ENCODE assay signal across 8 mouse cellular contexts in genomic region chr14:103345858-103346728, GRCm38 (mm10). TPM values are rescaled to one million over a fixed set of nuclear protein-coding genes. Genes with fewer than 3 reads are reported as not detected.
DNase-seq lines count a peak whose midpoint lies in the region; ATAC-seq and TF ChIP-seq lines count a peak whose summit lies in the region.

No protein-coding gene starts in this region.

- peak; percentile 61 for ATAC-seq in heart, embryonic 14.5 days (ENCODE audit: insufficient number of reproducible peaks, insufficient read depth, low FRiP score, low read depth)
- peak; percentile 67 for ATAC-seq in lung, embryonic 14.5 days (ENCODE audit: insufficient read depth)
- ATAC-seq in neutrophil, adult 5-6 weeks (ENCODE audit: extremely low read depth, insufficient number of reproducible peaks, low FRiP score, poor library complexity, severe bottlenecking): peak; percentile 18; the same call in 1 of the 2 replicates

- in situ Hi-C loops in CH12.LX (cut with MboI; ENCODE audit: low pct_ligation_motif_present, low pct_unique_long_range_greater_than_20kb, low sequenced_read_pairs): no loop called here

- no peak for TF ChIP-seq EP300 in CH12.LX (IDR thresholded peaks at IDR 0.05; ENCODE audit: low read length)

- peak overlapping the region; percentile 75 for H3K9ac ChIP-seq in CH12.LX (ENCODE audit: insufficient read depth, low read depth)
- peak overlapping the region; percentile 85 for H3K9ac ChIP-seq in heart, embryonic 14.5 days (ENCODE audit: low read length)
- peak overlapping the region; percentile 75 for H3K9ac ChIP-seq in lung, embryonic 14.5 days

- TF ChIP-seq CTCF in CH12.LX (conservative IDR thresholded peaks at IDR 0.05 in 1 of 2, IDR thresholded peaks at IDR 0.05 in 1 of 2; ENCODE audit: low read depth in 2 of 2, low read length in 2 of 2): no peak
- no peak for TF ChIP-seq CTCF in embryonic fibroblast, embryonic 13.5 days (IDR thresholded peaks at IDR 0.05; ENCODE audit: borderline replicate concordance, insufficient read depth, low read length)
- TF ChIP-seq CTCF in lung, embryonic 14.5 days (IDR thresholded peaks at IDR 0.05; ENCODE audit: low read depth): 0 out of 2 replicates have a peak, but pooled peaks have one; percentile 46

- peak; percentile 51 for DNase-seq in CH12.LX (ENCODE audit: extremely low read depth)
- DNase-seq in adrenal gland, postnatal 10 days: peak; percentile 69
- DNase-seq in layer of hippocampus, adult 8-10 months (ENCODE audit: low spot score in 2 of 2): peak; percentile 48 to 50
- DNase-seq in lung, embryonic 14.5 days: peak; percentile 34
- DNase-seq in Muller cell, postnatal 12 days (ENCODE audit: inconsistent ontology term): no peak

- no peak for TF ChIP-seq POLR2A in CH12.LX (IDR thresholded peaks at IDR 0.05; ENCODE audit: low read depth, low read length)
- TF ChIP-seq POLR2A in embryonic fibroblast, embryonic 13.5 days (IDR thresholded peaks at IDR 0.05; ENCODE audit: low read depth, low read length): no peak

- dilution Hi-C loops in CH12.LX (cut with MboI; ENCODE audit: extremely low pct_ligation_motif_present, extremely low pct_unique_long_range_greater_than_20kb, low sequenced_read_pairs): no loop called here

- WGBS in heart, embryonic 14.5 days: 1% methylated on average over 43 of the region's 83 CpGs
- under 1% methylated on average over 59 of the region's 83 CpGs for WGBS in lung, embryonic 14.5 days

- no peaks in the 10 kb centered on the region for H3K36me3 ChIP-seq in CH12.LX (replicated peaks in 1 of 2; ENCODE audit: control insufficient read depth in 1 of 2, insufficient read depth in 1 of 2, low read length in 1 of 2)
- H3K36me3 ChIP-seq in heart, embryonic 14.5 days (ENCODE audit: control insufficient read depth, insufficient read depth, low read length): no peaks in the 10 kb centered on the region
- H3K36me3 ChIP-seq in lung, embryonic 14.5 days (ENCODE audit: insufficient read depth): no peaks in the 10 kb centered on the region

- H3K27ac ChIP-seq in CH12.LX (ENCODE audit: insufficient read depth, low read depth): peak overlapping the region; percentile 74
- peak overlapping the region; percentile 48; the same call in 1 of the 2 replicates for H3K27ac ChIP-seq in embryonic fibroblast, embryonic 13.5 days (ENCODE audit: insufficient read depth, low read length)
- peak overlapping the region; percentile 75 to 92 for H3K27ac ChIP-seq in heart, embryonic 14.5 days (replicated peaks in 1 of 2; ENCODE audit: control insufficient read depth in 1 of 2, insufficient read depth in 1 of 2, low read depth in 2 of 2, low read length in 2 of 2)
- peak overlapping the region; percentile 86 for H3K27ac ChIP-seq in lung, embryonic 14.5 days (ENCODE audit: low read depth)

- H3K4me2 ChIP-seq in CH12.LX (ENCODE audit: insufficient read depth, low read depth, poor library complexity, severe bottlenecking): peak overlapping the region; percentile 95
- H3K4me2 ChIP-seq in heart, embryonic 14.5 days (ENCODE audit: low read length): peak overlapping the region; percentile 89
- peak overlapping the region; percentile 83 for H3K4me2 ChIP-seq in lung, embryonic 14.5 days

- H3K4me3 ChIP-seq in CH12.LX (replicated peaks in 1 of 3; ENCODE audit: low read depth in 2 of 3, low read length in 2 of 3, poor library complexity in 1 of 3): peak overlapping the region; percentile 78 to 98 (median 87)
- H3K4me3 ChIP-seq in embryonic fibroblast, embryonic 13.5 days (ENCODE audit: insufficient read depth, low read length): peak overlapping the region; percentile 74
- peak overlapping the region; percentile 44 to 90 for H3K4me3 ChIP-seq in heart, embryonic 14.5 days (ENCODE audit: control insufficient read depth in 1 of 2, insufficient read depth in 1 of 2, low read depth in 1 of 2, low read length in 2 of 2)
- peak overlapping the region; percentile 73 for H3K4me3 ChIP-seq in lung, embryonic 14.5 days (ENCODE audit: low read depth, low read length)

- no peaks in the 10 kb centered on the region for H3K9me3 ChIP-seq in CH12.LX (replicated peaks; ENCODE audit: low read length)
- no peaks in the 10 kb centered on the region for H3K9me3 ChIP-seq in heart, embryonic 14.5 days (ENCODE audit: control insufficient read depth, low read length)
- no peaks in the 10 kb centered on the region for H3K9me3 ChIP-seq in lung, embryonic 14.5 days (ENCODE audit: low read depth, low read length)

- peaks cover 41% of the 10 kb centered on the region for H3K79me2 ChIP-seq in CH12.LX (replicated peaks; ENCODE audit: control insufficient read depth, extremely low read depth, insufficient read depth, poor library complexity, severe bottlenecking)

- TF ChIP-seq RAD21 in CH12.LX (IDR thresholded peaks at IDR 0.05; ENCODE audit: low read depth, low read length): no peak

- H3K27me3 ChIP-seq in CH12.LX (replicated peaks): no peaks in the 10 kb centered on the region
- H3K27me3 ChIP-seq in heart, embryonic 14.5 days (ENCODE audit: control insufficient read depth, insufficient read depth, low read length): no peaks in the 10 kb centered on the region
- no peaks in the 10 kb centered on the region for H3K27me3 ChIP-seq in lung, embryonic 14.5 days (ENCODE audit: insufficient read depth, low read length)

- peaks cover 15 to 54% of the 10 kb centered on the region in 2 experiments for H3K4me1 ChIP-seq in CH12.LX (ENCODE audit: control insufficient read depth in 1 of 2, insufficient read depth in 2 of 2)
- H3K4me1 ChIP-seq in embryonic fibroblast, embryonic 13.5 days (ENCODE audit: control insufficient read depth, insufficient read depth, low read length): no peaks in the 10 kb centered on the region
- peaks cover 0 to 19% of the 10 kb centered on the region in 2 experiments; a peak in 2 of 4 replicates for H3K4me1 ChIP-seq in heart, embryonic 14.5 days (ENCODE audit: control insufficient read depth in 2 of 2, insufficient read depth in 2 of 2, low read length in 2 of 2)
- H3K4me1 ChIP-seq in lung, embryonic 14.5 days (ENCODE audit: insufficient read depth): peaks cover 6% of the 10 kb centered on the region; the same call in 1 of the 2 replicates

TF ChIP-seq in CH12.LX, 34 proteins besides CTCF, POLR2A, EP300 and RAD21:
- peak; percentile 39; the same call in 1 of the 2 replicates for TF ChIP-seq MAX (IDR thresholded peaks at IDR 0.05; ENCODE audit: low read length)
- peak; percentile 69 for TF ChIP-seq BHLHE40 (IDR thresholded peaks at IDR 0.05; ENCODE audit: low read depth, low read length)
- TF ChIP-seq MXI1 (IDR thresholded peaks at IDR 0.05; ENCODE audit: low read depth, low read length): peak; percentile 67
- TF ChIP-seq MYC (IDR thresholded peaks at IDR 0.05; ENCODE audit: low read depth, low read length): peak; percentile 57; the same call in 1 of the 2 replicates
- TF ChIP-seq HCFC1 (IDR thresholded peaks at IDR 0.05; ENCODE audit: low read depth, low read length): no peak
- TF ChIP-seq UBTF (IDR thresholded peaks at IDR 0.05; ENCODE audit: low read depth, low read length): peak; percentile 87; the same call in 1 of the 2 replicates
- peak; percentile 55; the same call in 1 of the 2 replicates for TF ChIP-seq SIN3A (IDR thresholded peaks at IDR 0.05; ENCODE audit: low read length)
- no peak for TF ChIP-seq USF2 (conservative IDR thresholded peaks at IDR 0.05; ENCODE audit: low read depth, low read length)

RNA-seq across cellular contexts. Expression of gene Mycbp2, which starts 0.5 kb away (rescaled TPM):
- total RNA-seq in CH12.LX (2012; rRNA removed) (26.8 and 29.5 TPM in 2 replicates), CH12.LX (2014; rRNA removed) (25.8 and 25.9 TPM in 2 replicates)
- polyA plus RNA-seq in CH12.LX (2012; ENCODE audit: insufficient read length, low read depth): 53.2 and 60.1 TPM in 2 replicates
- 10 to 100 TPM; 34.3 to 47.8 TPM for total RNA-seq in adrenal gland, postnatal 10 days (2021)
- polyA plus RNA-seq in embryonic fibroblast, embryonic 13.5 days (2011; ENCODE audit: insufficient read length, low read depth, missing spikeins): 46.1 and 50.7 TPM in 2 replicates
- 16.5 and 16.6 TPM in 2 replicates for polyA plus RNA-seq in heart, embryonic 14.5 days (2014; fragmentation: Nextera tagmentation; extraction: Ambion mirVana)
- 100 to 1,000 TPM; 148 to 185 (median 165) TPM for total RNA-seq in layer of hippocampus, adult 8-10 months (2022)
- polyA plus RNA-seq in lung, embryonic 14.5 days (2014; fragmentation: Nextera tagmentation; extraction: Ambion mirVana): 22.7 and 24.5 TPM in 2 replicates
- total RNA-seq in neutrophil, adult 5-6 weeks (2017): 161 and 166 TPM in 2 replicates
